Mouse (Mus musculus) forebrain, embryonic 16.5 days (tissue): Measurements from ENCODE around the gene Rubcn. TPM values are rescaled to one million over a fixed set of nuclear protein-coding genes. Genes with fewer than 3 reads are reported as not detected.

ENCODE experiments used
- ATAC-seq: fragments of 200-750 bp; cut with Nextera tagmentation; 2 replicates; pipeline ENCODE4 v1.8.0; 2017; ENCODE audit warnings: mild to moderate bottlenecking, moderate library complexity
- H3K27ac ChIP-seq: fragments of 300-500 bp; sonication (generic); 2 replicates; pipeline ENCODE4 v1.5.1; 2014; ENCODE audit warnings: low read length, control low read depth
- H3K27me3 ChIP-seq: fragments of 300-500 bp; sonication (generic); replicated peaks from 2 replicates; pipeline ENCODE4 v1.6.1; 2014; ENCODE audit warnings: low read length; ENCODE audit not compliant: control insufficient read depth, insufficient read depth
- H3K36me3 ChIP-seq: fragments of 300-500 bp; sonication (generic); 2 replicates; pipeline ENCODE4 v1.6.1; 2014; ENCODE audit not compliant: control insufficient read depth, insufficient read depth
- H3K4me1 ChIP-seq: fragments of 300-500 bp; sonication (generic); replicated peaks from 2 replicates; pipeline ENCODE4 v1.6.1; 2014; ENCODE audit warnings: low read length; ENCODE audit not compliant: control insufficient read depth, insufficient read depth
- H3K4me2 ChIP-seq: fragments of 300-500 bp; sonication (generic); 2 replicates; pipeline ENCODE4 v1.6.1; 2014; ENCODE audit warnings: mild to moderate bottlenecking, low read length, control low read depth
- H3K4me3 ChIP-seq: fragments of 300-500 bp; sonication (generic); replicated peaks from 2 replicates; pipeline ENCODE4 v1.5.1; 2014; ENCODE audit warnings: mild to moderate bottlenecking, low read length, control low read depth
- H3K9ac ChIP-seq: fragments of 300-500 bp; sonication (generic); replicated peaks from 2 replicates; pipeline ENCODE4 v1.6.1; 2014; ENCODE audit warnings: low read depth, low read length, control low read depth
- H3K9me3 ChIP-seq: fragments of 300-500 bp; sonication (generic); 2 replicates; pipeline ENCODE4 v1.6.1; 2016; ENCODE audit warnings: low read length; ENCODE audit not compliant: control insufficient read depth
- WGBS: fragments of 180-500 bp; shearing (Covaris S2); extraction: QIAGEN DNeasy Blood & Tissue Kit; methylation state at CpG from one replicate; pipeline ENCODE4 v1.1.7; 2014; 5-methylcytosine and 5-hydroxymethylcytosine counted together
- polyA plus RNA-seq: library from polyadenylated mRNA; unstranded; fragments of >200 nt; fragmentation: Nextera tagmentation; extraction: Ambion mirVana; gene quantifications from 2 replicates; pipeline ENCODE4 v1.2.1, GENCODE M21; 2015

Gene Rubcn
- polyA plus RNA-seq, 1 experiment from 2014 or later = 40.4 TPM

GRCm38 (mm10) chr16:32797426-32797689 lies 80.2 kb downstream of the Rubcn start, which contains the start of gene Muc20:
Gene Muc20, minus strand, starts transcription at chr16:32797435.
- Histone ChIP-seq H3K4me1 (no peaks in the 10 kb centered on the region; the same call in 1 of the 2 replicates), H3K9me3 (0 out of 2 replicates have a peak, but pooled peaks cover 3% of the 10 kb centered on the region)

GRCm38 (mm10) chr16:32796676-32797425 lies 80.7 kb downstream of the Rubcn start:
- Histone ChIP-seq H3K27ac (no peak overlapping the region), H3K4me1 (no peaks in the 10 kb centered on the region; the same call in 1 of the 2 replicates), H3K36me3 (no peaks in the 10 kb centered on the region), H3K9me3 (0 out of 2 replicates have a peak, but pooled peaks cover 3% of the 10 kb centered on the region), H3K4me3 (no peak overlapping the region), H3K27me3 (no peaks in the 10 kb centered on the region), H3K4me2 (no peak overlapping the region), H3K9ac (no peak overlapping the region)
- ATAC-seq = 0 out of 2 replicates have a peak, but pooled peaks have one; percentile 18
- 64% methylated on average over 14 of the region's 14 CpGs for WGBS

More at GRCm38 (mm10) chr16:32797426-32797689, 80.2 kb downstream of the Rubcn start, which contains the start of gene Muc20:
- no peak within 1 kb of the TSS for H3K4me3 ChIP-seq
- WGBS = 78% methylated on average over 3 of the region's 3 CpGs
- ATAC-seq = no peak
- H3K4me2 ChIP-seq = no peak within 1 kb of the TSS
- no peak within 1 kb of the TSS for H3K27ac ChIP-seq
- no peaks in the 10 kb centered on the region for H3K27me3 ChIP-seq
- H3K9ac ChIP-seq = no peak within 1 kb of the TSS
- no peaks in the 10 kb centered on the region for H3K36me3 ChIP-seq

GRCm38 (mm10) chr16:32795177-32795576 lies 82.4 kb downstream of the Rubcn start:
- H3K9ac ChIP-seq = no peak overlapping the region
- H3K36me3 ChIP-seq = no peaks in the 10 kb centered on the region
- H3K9me3 ChIP-seq = 0 out of 2 replicates have a peak, but pooled peaks cover 3% of the 10 kb centered on the region
- WGBS = 95% methylated on average over 1 of the region's 1 CpGs
- no peak for ATAC-seq
- no peaks in the 10 kb centered on the region for H3K27me3 ChIP-seq
- no peak overlapping the region for H3K27ac ChIP-seq
- H3K4me3 ChIP-seq = no peak overlapping the region
- H3K4me2 ChIP-seq = no peak overlapping the region
- H3K4me1 ChIP-seq = no peaks in the 10 kb centered on the region; the same call in 1 of the 2 replicates

- H3K4me1 ChIP-seq = no peaks in the 10 kb centered on the region
- WGBS = 92% methylated on average over 5 of the region's 5 CpGs
- H3K9me3 ChIP-seq = no peaks in the 10 kb centered on the region
- no peak overlapping the region for H3K4me3 ChIP-seq
- no peak for ATAC-seq
- H3K4me2 ChIP-seq = no peak overlapping the region
- H3K27ac ChIP-seq = no peak overlapping the region
- H3K9ac ChIP-seq = no peak overlapping the region
- H3K27me3 ChIP-seq = no peaks in the 10 kb centered on the region
- no peaks in the 10 kb centered on the region for H3K36me3 ChIP-seq
Observed at GRCm38 (mm10) chr16:32790056-32790455, 87.5 kb downstream of the Rubcn start.

GRCm38 (mm10) chr16:32784840-32785239 lies 92.7 kb downstream of the Rubcn start:
- Histone ChIP-seq H3K9me3 (no peaks in the 10 kb centered on the region), H3K27me3 (no peaks in the 10 kb centered on the region), H3K4me2 (no peak overlapping the region), H3K36me3 (no peaks in the 10 kb centered on the region), H3K4me3 (no peak overlapping the region), H3K27ac (no peak overlapping the region), H3K9ac (no peak overlapping the region), H3K4me1 (peaks cover 3% of the 10 kb centered on the region; the same call in 1 of the 2 replicates)
- no peak; the same call in 1 of the 2 replicates for ATAC-seq
- 66% methylated on average over 13 of the region's 13 CpGs for WGBS

GRCm38 (mm10) chr16:32783324-32784062 lies 94.1 kb downstream of the Rubcn start:
- H3K27me3 ChIP-seq = no peaks in the 10 kb centered on the region
- H3K4me3 ChIP-seq = no peak overlapping the region
- peaks cover 3% of the 10 kb centered on the region; the same call in 1 of the 2 replicates for H3K4me1 ChIP-seq
- H3K4me2 ChIP-seq = no peak overlapping the region
- no peaks in the 10 kb centered on the region for H3K9me3 ChIP-seq
- 38% methylated on average over 5 of the region's 5 CpGs for WGBS
- no peak overlapping the region for H3K9ac ChIP-seq
- peak; percentile 75 for ATAC-seq
- no peaks in the 10 kb centered on the region for H3K36me3 ChIP-seq
- no peak overlapping the region for H3K27ac ChIP-seq

- no peaks in the 10 kb centered on the region for H3K27me3 ChIP-seq
- 75% methylated on average over 8 of the region's 8 CpGs for WGBS
Observed at GRCm38 (mm10) chr16:32778956-32779355, 98.6 kb downstream of the Rubcn start.

GRCm38 (mm10) chr16:32776676-32777075 lies 100.9 kb downstream of the Rubcn start:
- Histone ChIP-seq H3K4me3 (no peak overlapping the region), H3K9me3 (no peaks in the 10 kb centered on the region), H3K27ac (no peak overlapping the region), H3K27me3 (no peaks in the 10 kb centered on the region), H3K4me2 (no peak overlapping the region), H3K9ac (no peak overlapping the region), H3K36me3 (no peaks in the 10 kb centered on the region), H3K4me1 (no peaks in the 10 kb centered on the region)
- 84% methylated on average over 10 of the region's 10 CpGs for WGBS
- no peak for ATAC-seq

More at GRCm38 (mm10) chr16:32778956-32779355, 98.6 kb downstream of the Rubcn start:
- Histone ChIP-seq H3K4me1 (peaks cover 3% of the 10 kb centered on the region; the same call in 1 of the 2 replicates), H3K4me2 (no peak overlapping the region), H3K9ac (no peak overlapping the region), H3K4me3 (no peak overlapping the region), H3K36me3 (no peaks in the 10 kb centered on the region), H3K9me3 (no peaks in the 10 kb centered on the region), H3K27ac (no peak overlapping the region)
- ATAC-seq = no peak
